Mouse (Mus musculus) MEL (cell line): ENCODE measurements around the gene Elovl5. TPM values are rescaled to one million over a fixed set of nuclear protein-coding genes. Genes with fewer than 3 reads are reported as not detected.

Experiments used
- DNase-seq: peaks from one replicate; pipeline ENCODE4 v3.0.0; 2011; ENCODE audit warnings: low read depth, low spot score
- H3K27ac ChIP-seq: 2 replicates; pipeline ENCODE4 v1.5.1; 2012; ENCODE audit warnings: low read depth, mild to moderate bottlenecking, control low read depth, low read length, moderate library complexity; ENCODE audit not compliant: control insufficient read depth
- H3K27me3 ChIP-seq, 2 experiments: fragments of 150-350 bp in 1 of 2; sonication (generic) in 1 of 2; 2 replicates each; pipeline ENCODE4 v1.6.1; 2012; ENCODE audit warnings: low read length in 2 of 2, mild to moderate bottlenecking in 2 of 2, improper control_type of control experiment in 1 of 2, moderate library complexity in 1 of 2; ENCODE audit not compliant: insufficient read depth in 2 of 2, control insufficient read depth in 1 of 2
- H3K36me3 ChIP-seq, 2 experiments: 2 replicates each; pipeline ENCODE4 v1.6.1; 2012 to 2014; ENCODE audit warnings: low read length in 2 of 2, improper control_type of control experiment in 1 of 2, inconsistent platforms in 1 of 2, mild to moderate bottlenecking in 1 of 2; ENCODE audit not compliant: insufficient read depth in 2 of 2, control insufficient read depth in 1 of 2
- H3K4me1 ChIP-seq, 2 experiments: fragments of 150-350 bp in 1 of 2; sonication (generic) in 1 of 2; 2 replicates each; pipeline ENCODE4 v1.6.1; 2012; ENCODE audit warnings: low read length in 2 of 2, improper control_type of control experiment in 1 of 2, mild to moderate bottlenecking in 1 of 2; ENCODE audit not compliant: insufficient read depth in 2 of 2, control insufficient read depth in 1 of 2
- H3K4me3 ChIP-seq, 2 experiments: fragments of 150-350 bp in 1 of 2; sonication (generic) in 1 of 2; 2 replicates each; pipeline ENCODE4 v1.5.1; 2012; ENCODE audit warnings: low read depth in 2 of 2, low read length in 2 of 2, mild to moderate bottlenecking in 2 of 2, moderate library complexity in 2 of 2, control low read depth in 1 of 2, improper control_type of control experiment in 1 of 2; ENCODE audit not compliant: control insufficient read depth in 1 of 2, insufficient read depth in 1 of 2
- H3K79me2 ChIP-seq: 2 replicates; pipeline ENCODE4 v1.6.1; 2012; ENCODE audit warnings: mild to moderate bottlenecking, low read length, moderate library complexity; ENCODE audit not compliant: control insufficient read depth, poor library complexity, insufficient read depth
- H3K9ac ChIP-seq: 2 replicates; pipeline ENCODE4 v1.6.1; 2012; ENCODE audit warnings: low read depth, mild to moderate bottlenecking, control low read depth, low read length, moderate library complexity; ENCODE audit not compliant: control insufficient read depth, poor library complexity, severe bottlenecking
- H3K9me3 ChIP-seq: fragments of 150-350 bp; sonication (generic); replicated peaks from 2 replicates; pipeline ENCODE4 v1.6.1; 2012; ENCODE audit warnings: mild to moderate bottlenecking, low read length, improper control_type of control experiment, moderate library complexity; ENCODE audit not compliant: insufficient read depth
- BHLHE40 ChIP-seq: IDR thresholded peaks from 2 replicates; pipeline ENCODE4 v1.6.1; 2012; ENCODE audit warnings: low read depth, mild to moderate bottlenecking, inconsistent platforms, low read length, improper control_type of control experiment, borderline replicate concordance
- E2F4 ChIP-seq: IDR thresholded peaks from 2 replicates; pipeline ENCODE4 v1.6.1; 2011; ENCODE audit warnings: low read depth, low read length, improper control_type of control experiment, borderline replicate concordance
- ELF1 ChIP-seq: IDR thresholded peaks from 2 replicates; pipeline ENCODE4 v1.6.1; 2014; ENCODE audit warnings: low read depth, mild to moderate bottlenecking, inconsistent platforms, low read length, improper control_type of control experiment, moderate library complexity
- ETS1 ChIP-seq: IDR thresholded peaks from 2 replicates; pipeline ENCODE4 v1.6.1; 2012; ENCODE audit warnings: low read depth, mild to moderate bottlenecking, inconsistent platforms, low read length, improper control_type of control experiment, moderate library complexity
- GABPA ChIP-seq: IDR thresholded peaks from 2 replicates; pipeline ENCODE4 v1.6.1; 2012; ENCODE audit warnings: low read depth, mild to moderate bottlenecking, inconsistent platforms, low read length, improper control_type of control experiment, moderate library complexity
- JUND ChIP-seq: IDR thresholded peaks from 2 replicates; pipeline ENCODE4 v1.6.1; 2011; ENCODE audit warnings: low read depth, mild to moderate bottlenecking, improper control_type of control experiment, low read length
- MAX ChIP-seq: IDR thresholded peaks from 2 replicates; pipeline ENCODE4 v1.6.1; 2011; ENCODE audit warnings: low read length, improper control_type of control experiment
- MAZ ChIP-seq: IDR thresholded peaks from 2 replicates; pipeline ENCODE4 v1.6.1; 2012; ENCODE audit warnings: low read depth, mild to moderate bottlenecking, inconsistent platforms, low read length, improper control_type of control experiment
- MYC ChIP-seq: IDR thresholded peaks from 2 replicates; pipeline ENCODE4 v1.6.1; 2011; ENCODE audit warnings: low read depth, mild to moderate bottlenecking, low read length, improper control_type of control experiment, moderate library complexity
- POLR2A ChIP-seq, 2 experiments: IDR thresholded peaks; 2 replicates each; pipeline ENCODE4 v1.6.1; 2011 to 2012; ENCODE audit warnings: low read length in 2 of 2, mild to moderate bottlenecking in 2 of 2, control low read depth in 1 of 2, improper control_type of control experiment in 1 of 2, low read depth in 1 of 2, moderate library complexity in 1 of 2; ENCODE audit not compliant: control insufficient read depth in 1 of 2, insufficient read depth in 1 of 2, poor library complexity in 1 of 2
- POLR2AphosphoS2 ChIP-seq: IDR thresholded peaks from 2 replicates; pipeline ENCODE4 v1.6.1; 2011; ENCODE audit warnings: low read length, improper control_type of control experiment
- POLR2AphosphoS5 ChIP-seq: IDR thresholded peaks from 2 replicates; pipeline ENCODE4 v1.6.1; 2012; ENCODE audit warnings: low read depth, borderline replicate concordance, mild to moderate bottlenecking, inconsistent platforms, low read length, moderate library complexity, mixed read lengths
- SIN3A ChIP-seq: IDR thresholded peaks from 2 replicates; pipeline ENCODE4 v1.6.1; 2012; ENCODE audit warnings: low read length, improper control_type of control experiment, inconsistent platforms
- TBP ChIP-seq: IDR thresholded peaks from 2 replicates; pipeline ENCODE4 v1.8.0; 2011; ENCODE audit warnings: low read depth, low read length, improper control_type of control experiment
- UBTF ChIP-seq: IDR thresholded peaks from 2 replicates; pipeline ENCODE4 v1.6.1; 2012; ENCODE audit warnings: low read depth, mild to moderate bottlenecking, inconsistent platforms, low read length, improper control_type of control experiment, moderate library complexity, borderline replicate concordance; ENCODE audit not compliant: insufficient read depth
- USF1 ChIP-seq: IDR thresholded peaks from 2 replicates; pipeline ENCODE4 v1.6.1; 2014; ENCODE audit warnings: low read depth, mild to moderate bottlenecking, inconsistent platforms, low read length, improper control_type of control experiment, moderate library complexity
- USF2 ChIP-seq, 2 experiments: IDR thresholded peaks; 2 replicates each; pipeline ENCODE4 v1.6.1; 2011 to 2012; ENCODE audit warnings: improper control_type of control experiment in 2 of 2, low read length in 2 of 2, borderline replicate concordance in 1 of 2, inconsistent platforms in 1 of 2, low read depth in 1 of 2, mild to moderate bottlenecking in 1 of 2; ENCODE audit not compliant: insufficient read depth in 1 of 2
- ZC3H11A ChIP-seq: IDR thresholded peaks from 2 replicates; pipeline ENCODE4 v1.6.1; 2012; ENCODE audit warnings: low read depth, mild to moderate bottlenecking, inconsistent platforms, low read length, improper control_type of control experiment
- polyA plus RNA-seq, 2 experiments: library from polyadenylated mRNA; stranded (reverse) in 1 of 2; unstranded in 1 of 2; fragments of >175 nt in 1 of 2; fragments of >200 nt in 1 of 2; gene quantifications; 2 replicates each; pipeline versions ENCODE4 v1.2.1 to v1.2.4; 2012; ENCODE audit warnings: low replicate concordance in 2 of 2, low read depth in 1 of 2; ENCODE audit not compliant: insufficient read length in 2 of 2, insufficient read depth in 1 of 2, missing spikeins in 1 of 2
- total RNA-seq: library from RNA; depleted of rRNA; stranded (reverse); fragments of 300-350 nt; gene quantifications from 2 replicates; pipeline ENCODE4 v1.2.3, GENCODE M21; 2012

Gene Elovl5
- total and polyA plus RNA-seq, 3 experiments = 52.3 to 73.0 (median 58.3) TPM

DNA sequence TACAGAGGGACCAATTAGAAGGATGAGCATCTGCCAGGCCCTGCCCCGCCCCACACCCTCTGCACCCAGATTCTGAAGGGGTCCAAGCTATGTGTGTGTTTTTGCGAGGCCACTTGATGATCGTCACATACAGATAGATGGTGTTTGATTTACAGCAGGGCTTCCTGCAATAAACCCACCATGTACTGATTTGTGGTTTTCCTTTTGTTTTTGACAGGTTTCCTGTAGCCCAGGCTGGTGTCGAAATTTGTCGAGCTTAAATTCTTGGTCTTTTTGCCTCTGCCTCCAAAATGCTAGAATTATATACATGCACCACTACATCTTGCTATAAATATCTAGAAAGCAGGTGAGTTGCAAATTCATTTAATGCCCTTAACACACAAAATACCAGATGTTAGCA, 93.0 kb downstream of the Elovl5 start:
- H3K36me3 ChIP-seq = no peaks in the 10 kb centered on the region
- TF ChIP-seq MYC (no peak), E2F4 (no peak), TBP (no peak), BHLHE40 (no peak), UBTF (no peak), POLR2AphosphoS2 (no peak), ETS1 (no peak), ZC3H11A (no peak), MAZ (no peak), POLR2AphosphoS5 (no peak), JUND (no peak), MAX (no peak), USF1 (no peak), SIN3A (no peak), GABPA (no peak)
- TF ChIP-seq, all 39 proteins: peak for 0
- no peak overlapping the region for H3K27ac ChIP-seq
- H3K4me3 ChIP-seq = no peak overlapping the region
- H3K4me1 ChIP-seq = no peaks in the 10 kb centered on the region
- DNase-seq = no peak
- no peaks in the 10 kb centered on the region for H3K9me3 ChIP-seq
- peaks cover 10 to 16% of the 10 kb centered on the region in 2 experiments; a peak in 3 of 4 replicates for H3K27me3 ChIP-seq
- no peak overlapping the region for H3K9ac ChIP-seq
- no peaks in the 10 kb centered on the region for H3K79me2 ChIP-seq

DNA sequence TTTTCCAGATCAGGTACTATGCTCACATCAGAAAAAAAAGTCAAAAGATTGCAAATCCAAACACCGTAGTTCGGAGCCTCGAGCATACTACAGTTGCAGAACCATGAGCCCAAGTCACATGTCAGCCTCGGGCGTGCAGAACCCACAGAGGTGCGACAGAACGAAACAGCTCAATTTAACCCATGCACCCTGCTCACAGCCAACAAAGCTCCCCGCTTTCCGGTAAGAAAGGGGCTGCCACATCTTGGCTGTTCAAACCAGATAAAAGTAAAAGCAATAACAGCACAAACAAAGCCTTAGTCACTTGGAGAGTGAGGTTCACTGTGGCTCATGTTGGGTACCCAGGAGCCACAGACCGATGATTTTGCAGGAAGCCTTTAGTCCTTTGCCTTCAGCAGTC, 93.5 kb downstream of the Elovl5 start:
- no peak for DNase-seq
- TF ChIP-seq E2F4 = no peak
- no peak for TF ChIP-seq USF1
- TF ChIP-seq JUND = no peak
- TF ChIP-seq USF2 (IDR thresholded peaks at IDR 0.05; ENCODE audit: borderline replicate concordance in 1 of 2, insufficient read depth in 1 of 2, low read depth in 1 of 2, low read length in 2 of 2) = no peak
- no peak for TF ChIP-seq UBTF
- no peak for TF ChIP-seq POLR2A (IDR thresholded peaks at IDR 0.05; ENCODE audit: control insufficient read depth in 1 of 2, insufficient read depth in 1 of 2, low read depth in 1 of 2, low read length in 2 of 2, poor library complexity in 1 of 2)
- TF ChIP-seq ELF1 = no peak
- Histone ChIP-seq H3K27ac (no peak overlapping the region), H3K4me3 (no peak overlapping the region), H3K4me1 (no peaks in the 10 kb centered on the region), H3K79me2 (no peaks in the 10 kb centered on the region), H3K9me3 (no peaks in the 10 kb centered on the region), H3K36me3 (no peaks in the 10 kb centered on the region), H3K9ac (no peak overlapping the region), H3K27me3 (peaks cover 11 to 16% of the 10 kb centered on the region in 2 experiments; a peak in 3 of 4 replicates)
